Mouse (Mus musculus) kidney, adult 18-20 months (tissue): ENCODE results near the gene Pla2g5.
"Not testable (repeated sequence)": the region's sequence is repeated elsewhere in the genome, so short reads cannot be mapped to it uniquely, and the experiment has no call there.

ENCODE experiments used
- DNase-seq: peaks from one replicate; pipeline ENCODE4 v3.0.0; 2021

The Pla2g5 gene

GRCm38 (mm10) chr4:138863344-138863998 is at the start of gene Pla2g5:
Gene Pla2g5 (minus strand): TSS chr4:138863482.
- no peak for DNase-seq

- DNase-seq, result no peak
These were observed 42.5 kb upstream of the Pla2g5 start for GRCm38 (mm10) chr4:138905624-138906337.

GRCm38 (mm10) chr4:138899361-138899760 is 36.1 kb upstream of the Pla2g5 start:
- no peak for DNase-seq

- not testable (repeated sequence) for DNase-seq
These were observed 30.5 kb upstream of the Pla2g5 start for GRCm38 (mm10) chr4:138893789-138894188.

GRCm38 (mm10) chr4:138892655-138893054 is 29.4 kb upstream of the Pla2g5 start:
- no peak for DNase-seq

- DNase-seq, result no peak
These were observed 26.4 kb upstream of the Pla2g5 start for GRCm38 (mm10) chr4:138889635-138890034.

- DNase-seq, result no peak
These were observed 25.9 kb upstream of the Pla2g5 start for GRCm38 (mm10) chr4:138889165-138889564.

GRCm38 (mm10) chr4:138884261-138884660 is 21.0 kb upstream of the Pla2g5 start:
- peak; percentile 87 for DNase-seq

- DNase-seq, result no peak
These were observed 18.9 kb upstream of the Pla2g5 start for GRCm38 (mm10) chr4:138882179-138882578.

GRCm38 (mm10) chr4:138880811-138881584 is 17.7 kb upstream of the Pla2g5 start:
- no peak for DNase-seq

GRCm38 (mm10) chr4:138879808-138880207 is 16.5 kb upstream of the Pla2g5 start:
- no peak for DNase-seq

- DNase-seq, result no peak
These were observed 15.5 kb upstream of the Pla2g5 start for GRCm38 (mm10) chr4:138878783-138879182.

- DNase-seq, result no peak
These were observed 14.4 kb upstream of the Pla2g5 start, which contains the start of gene Pla2g2e for GRCm38 (mm10) chr4:138877731-138878130. Gene Pla2g2e (plus strand): TSS chr4:138877942.

GRCm38 (mm10) chr4:138875986-138876385 is 12.7 kb upstream of the Pla2g5 start:
- no peak for DNase-seq

GRCm38 (mm10) chr4:138875275-138875674 is 12.0 kb upstream of the Pla2g5 start:
- not testable (repeated sequence) for DNase-seq

- DNase-seq, result no peak
These were observed 10.6 kb upstream of the Pla2g5 start, which contains the start of gene Gm13030 for GRCm38 (mm10) chr4:138873864-138874263. Gene Gm13030 (minus strand): TSS chr4:138873964.

- no peak for DNase-seq
These were observed 5.4 kb upstream of the Pla2g5 start for GRCm38 (mm10) chr4:138868666-138869065.

- peak; percentile 76 for DNase-seq
These were observed 3.1 kb upstream of the Pla2g5 start for GRCm38 (mm10) chr4:138866413-138866812.

- DNase-seq, result no peak
These were observed 2.7 kb upstream of the Pla2g5 start for GRCm38 (mm10) chr4:138865991-138866390.

GRCm38 (mm10) chr4:138865092-138865491 is 1.8 kb upstream of the Pla2g5 start:
- no peak for DNase-seq

GRCm38 (mm10) chr4:138859728-138860127 is 3.6 kb downstream of the Pla2g5 start:
- peak; percentile 79 for DNase-seq

- DNase-seq, result no peak
These were observed 4.0 kb downstream of the Pla2g5 start for GRCm38 (mm10) chr4:138859245-138859644.

- DNase-seq, result no peak
These were observed 4.8 kb downstream of the Pla2g5 start for GRCm38 (mm10) chr4:138858446-138858845.
